Mouse (Mus musculus) megakaryocyte-erythroid progenitor cell, adult 5-6 weeks (primary cell): Measurements from ENCODE around the gene Rbm26. TPM values are rescaled to one million over a fixed set of nuclear protein-coding genes. Genes with fewer than 3 reads are reported as not detected.

ENCODE experiments used
- ATAC-seq: replicated peaks from 2 replicates; pipeline ENCODE4 v1.8.0; 2016; ENCODE audit warnings: mild to moderate bottlenecking, inconsistent platforms; ENCODE audit not compliant: severe bottlenecking, poor library complexity, low FRiP score, low TSS enrichment
- total RNA-seq, 2 experiments: library from RNA; stranded (forward) in 1 of 2; stranded (reverse) in 1 of 2; fragments of 200-1000, 215-1000 nt in 1 of 2; fragments of >200 nt in 1 of 2; fragmentation: Nextera tagmentation in 1 of 2; gene quantifications; 2 replicates each; pipeline ENCODE4 v1.2.3; 2014 to 2017

The Rbm26 gene
- total RNA-seq, 2 experiments from 2014 or later: 93.4 to 108 TPM

GRCm38 (mm10) chr14:105098861-105099260 is 78.3 kb downstream of the Rbm26 start:
- ATAC-seq: no peak

- ATAC-seq: 0 out of 2 replicates have a peak, but pooled peaks have one; percentile 41
Observed at GRCm38 (mm10) chr14:105096221-105096620, 80.9 kb downstream of the Rbm26 start.

GRCm38 (mm10) chr14:105087001-105087400 is 90.1 kb downstream of the Rbm26 start:
- no peak for ATAC-seq

GRCm38 (mm10) chr14:105085332-105085993 is 91.7 kb downstream of the Rbm26 start:
- no peak for ATAC-seq

GRCm38 (mm10) chr14:105084757-105085330 is 92.3 kb downstream of the Rbm26 start:
- no peak for ATAC-seq

GRCm38 (mm10) chr14:105084106-105084505 is 93.0 kb downstream of the Rbm26 start:
- no peak for ATAC-seq

- ATAC-seq: no peak
Observed at GRCm38 (mm10) chr14:105074776-105075175, 102.4 kb downstream of the Rbm26 start.

GRCm38 (mm10) chr14:105074376-105074775 is 102.8 kb downstream of the Rbm26 start:
- no peak for ATAC-seq

- no peak for ATAC-seq
Observed at GRCm38 (mm10) chr14:105071010-105071509, 106.1 kb downstream of the Rbm26 start.

GRCm38 (mm10) chr14:105070258-105071009 is 106.7 kb downstream of the Rbm26 start:
- no peak for ATAC-seq

GRCm38 (mm10) chr14:105068060-105068459 is 109.1 kb downstream of the Rbm26 start:
- no peak for ATAC-seq

- no peak for ATAC-seq
Observed at GRCm38 (mm10) chr14:105064243-105064642, 112.9 kb downstream of the Rbm26 start.

GRCm38 (mm10) chr14:105061230-105061629 is 115.9 kb downstream of the Rbm26 start:
- no peak for ATAC-seq

- ATAC-seq: no peak
Observed at GRCm38 (mm10) chr14:105057934-105058333, 119.2 kb downstream of the Rbm26 start.

Other genes starting within 250 kb of the Rbm26 start
- gene Ndfip2, start 81.2 kb upstream of the Rbm26 start, total RNA-seq (2014; fragmentation: Nextera tagmentation): 13.6 and 14.7 TPM in 2 replicates
- gene Ndfip2, start 81.2 kb upstream of the Rbm26 start, total RNA-seq (2017): 13.8 and 16.2 TPM in 2 replicates